Mouse (Mus musculus): ENCODE measurements around the gene Rims4. TPM values are rescaled to one million over a fixed set of nuclear protein-coding genes. Genes with fewer than 3 reads are reported as not detected.

Rims4 gene
- polyA plus RNA-seq, 1 experiment from 2014 or later = 0.79 TPM

GRCm38 (mm10) chr2:163913704-163914103 is 4.8 kb downstream of the Rims4 start:
- WGBS = 28% methylated on average over 7 of the region's 7 CpGs
- no peaks in the 10 kb centered on the region for H3K36me3 ChIP-seq (ENCODE audit: insufficient read depth, low read length)
- H3K27me3 ChIP-seq (ENCODE audit: insufficient read depth, low read length) = peaks cover 49% of the 10 kb centered on the region
- no peak overlapping the region for H3K9ac ChIP-seq (replicated peaks; ENCODE audit: low read length)
- H3K9me3 ChIP-seq (ENCODE audit: low read length) = no peaks in the 10 kb centered on the region
- H3K4me2 ChIP-seq (replicated peaks; ENCODE audit: low read depth, low read length) = no peak overlapping the region
- H3K4me3 ChIP-seq (ENCODE audit: low read length) = no peak overlapping the region
- peaks cover 5% of the 10 kb centered on the region; the same call in 1 of the 2 replicates for H3K4me1 ChIP-seq (ENCODE audit: insufficient read depth, low read length)
- ATAC-seq (ENCODE audit: low FRiP score, low TSS enrichment) = no peak
- no peak overlapping the region for H3K27ac ChIP-seq (ENCODE audit: low read length)

- no peak overlapping the region for H3K4me3 ChIP-seq (ENCODE audit: low read length)
- 59% methylated on average over 14 of the region's 14 CpGs for whole genome bisulfite sequencing
- no peak overlapping the region for H3K4me2 ChIP-seq (replicated peaks; ENCODE audit: low read depth, low read length)
- H3K4me1 ChIP-seq (ENCODE audit: insufficient read depth, low read length) = no peaks in the 10 kb centered on the region
- peaks cover 32% of the 10 kb centered on the region for H3K27me3 ChIP-seq (ENCODE audit: insufficient read depth, low read length)
- H3K9me3 ChIP-seq (ENCODE audit: low read length) = no peaks in the 10 kb centered on the region
- H3K9ac ChIP-seq (replicated peaks; ENCODE audit: low read length) = no peak overlapping the region
- no peak for ATAC-seq (ENCODE audit: low FRiP score, low TSS enrichment)
- no peaks in the 10 kb centered on the region for H3K36me3 ChIP-seq (ENCODE audit: insufficient read depth, low read length)
- no peak overlapping the region for H3K27ac ChIP-seq (ENCODE audit: low read length)
Observed at GRCm38 (mm10) chr2:163911826-163912444, 6.5 kb downstream of the Rims4 start.

DNA sequence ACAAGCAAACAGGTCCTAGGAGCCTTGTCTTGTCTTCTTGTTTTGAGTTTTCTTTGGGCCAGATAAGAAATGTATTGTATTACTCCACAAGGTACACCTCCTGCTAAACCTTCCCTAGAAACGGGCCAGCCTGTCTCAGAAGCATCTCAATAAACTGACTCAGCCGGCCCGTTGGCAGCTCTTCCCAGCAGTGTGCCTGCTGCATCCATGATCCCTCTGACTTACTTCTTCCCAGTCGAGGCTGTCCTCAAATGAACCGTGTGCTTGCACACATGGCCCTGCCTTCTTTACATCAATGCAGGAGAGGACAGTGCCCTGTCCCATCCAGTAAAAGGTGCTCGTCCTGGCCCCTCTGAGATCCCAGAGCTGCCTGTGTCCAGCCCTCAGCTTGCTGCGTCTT is 8.9 kb downstream of the Rims4 start:
- Histone ChIP-seq H3K4me2 (replicated peaks; ENCODE audit: low read depth, low read length) (no peak overlapping the region), H3K9ac (replicated peaks; ENCODE audit: low read length) (no peak overlapping the region), H3K9me3 (ENCODE audit: low read length) (no peaks in the 10 kb centered on the region), H3K27me3 (ENCODE audit: insufficient read depth, low read length) (peaks cover 10% of the 10 kb centered on the region), H3K27ac (ENCODE audit: low read length) (no peak overlapping the region), H3K36me3 (ENCODE audit: insufficient read depth, low read length) (no peaks in the 10 kb centered on the region), H3K4me1 (ENCODE audit: insufficient read depth, low read length) (no peaks in the 10 kb centered on the region), H3K4me3 (ENCODE audit: low read length) (no peak overlapping the region)
- no peak for ATAC-seq (ENCODE audit: low FRiP score, low TSS enrichment)
- 84% methylated on average over 7 of the region's 7 CpGs for WGBS

DNA sequence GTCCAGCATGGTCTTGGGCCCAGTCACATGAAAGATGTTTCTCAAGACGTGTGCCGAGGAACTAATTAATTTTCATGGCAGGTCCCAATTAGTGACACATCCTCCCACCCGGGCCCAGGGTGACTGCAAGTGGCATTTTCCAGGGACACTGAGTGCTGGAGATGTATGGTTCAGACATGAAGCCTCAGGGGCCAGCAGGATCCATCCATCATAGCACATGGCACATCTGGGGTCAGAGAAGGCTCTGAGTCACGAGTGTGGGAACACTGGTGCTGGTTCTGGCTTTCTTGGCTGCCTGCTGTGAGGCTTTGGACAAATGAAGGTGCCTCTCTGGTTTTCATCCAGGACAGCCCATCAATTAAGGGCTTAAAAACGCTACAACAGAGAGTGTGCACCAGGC is 11.4 kb downstream of the Rims4 start:
- Histone ChIP-seq H3K9ac (replicated peaks; ENCODE audit: low read length) (no peak overlapping the region), H3K4me3 (ENCODE audit: low read length) (no peak overlapping the region), H3K36me3 (ENCODE audit: insufficient read depth, low read length) (no peaks in the 10 kb centered on the region), H3K27me3 (ENCODE audit: insufficient read depth, low read length) (no peaks in the 10 kb centered on the region), H3K4me1 (ENCODE audit: insufficient read depth, low read length) (no peaks in the 10 kb centered on the region), H3K9me3 (ENCODE audit: low read length) (no peaks in the 10 kb centered on the region), H3K27ac (ENCODE audit: low read length) (no peak overlapping the region), H3K4me2 (replicated peaks; ENCODE audit: low read depth, low read length) (no peak overlapping the region)
- 51% methylated on average over 5 of the region's 5 CpGs for WGBS
- ATAC-seq (ENCODE audit: low FRiP score, low TSS enrichment) = no peak

DNA sequence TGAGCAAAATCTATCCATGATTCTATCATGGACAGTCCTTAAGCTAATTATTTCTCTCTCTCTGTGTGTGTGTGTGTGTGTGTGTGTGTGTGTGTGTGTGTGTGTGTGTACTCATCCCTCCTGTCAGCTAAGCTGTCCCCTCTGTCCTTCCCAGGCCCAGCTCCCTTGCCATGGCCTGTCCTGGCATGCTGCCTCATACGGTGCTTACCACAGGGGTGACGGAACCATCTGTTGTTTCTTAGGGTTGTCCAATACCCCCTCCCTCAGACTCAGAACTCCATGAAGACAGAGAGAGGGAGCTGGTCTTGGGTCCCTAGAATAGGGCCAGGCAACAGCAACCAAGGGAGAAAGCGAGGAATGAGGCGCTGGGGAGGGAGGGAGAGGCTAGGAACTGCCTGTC is 14.2 kb downstream of the Rims4 start:
- H3K4me2 ChIP-seq (replicated peaks; ENCODE audit: low read depth, low read length) = no peak overlapping the region
- H3K27ac ChIP-seq (ENCODE audit: low read length) = no peak overlapping the region
- 79% methylated on average over 4 of the region's 4 CpGs for WGBS
- H3K9me3 ChIP-seq (ENCODE audit: low read length) = no peaks in the 10 kb centered on the region
- no peak overlapping the region for H3K4me3 ChIP-seq (ENCODE audit: low read length)
- no peaks in the 10 kb centered on the region for H3K27me3 ChIP-seq (ENCODE audit: insufficient read depth, low read length)
- no peaks in the 10 kb centered on the region for H3K36me3 ChIP-seq (ENCODE audit: insufficient read depth, low read length)
- H3K9ac ChIP-seq (replicated peaks; ENCODE audit: low read length) = no peak overlapping the region
- ATAC-seq (ENCODE audit: low FRiP score, low TSS enrichment) = no peak
- no peaks in the 10 kb centered on the region for H3K4me1 ChIP-seq (ENCODE audit: insufficient read depth, low read length)

DNA sequence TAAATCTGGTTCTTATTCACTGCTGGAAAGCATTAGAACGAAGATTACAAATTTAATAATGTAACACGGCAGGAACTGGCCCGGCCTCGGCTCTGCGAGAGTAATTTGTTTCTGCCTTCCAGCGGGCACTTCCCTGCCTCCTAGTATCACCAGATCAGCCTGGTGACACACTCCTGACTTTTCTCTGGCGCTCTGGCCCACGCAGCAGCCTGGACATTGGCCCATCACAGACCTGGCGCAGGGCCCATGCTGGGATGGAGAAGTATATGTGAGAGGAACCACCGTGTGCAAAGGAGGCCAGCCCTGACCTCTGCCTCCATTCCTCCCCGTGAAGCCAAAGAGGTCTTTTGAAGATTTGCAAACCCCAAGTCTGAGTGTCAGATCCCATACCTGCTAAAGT is 15.0 kb downstream of the Rims4 start:
- Histone ChIP-seq H3K36me3 (ENCODE audit: insufficient read depth, low read length) (no peaks in the 10 kb centered on the region), H3K9me3 (ENCODE audit: low read length) (no peaks in the 10 kb centered on the region), H3K4me1 (ENCODE audit: insufficient read depth, low read length) (no peaks in the 10 kb centered on the region), H3K9ac (replicated peaks; ENCODE audit: low read length) (no peak overlapping the region), H3K27me3 (ENCODE audit: insufficient read depth, low read length) (no peaks in the 10 kb centered on the region), H3K4me3 (ENCODE audit: low read length) (no peak overlapping the region), H3K27ac (ENCODE audit: low read length) (no peak overlapping the region), H3K4me2 (replicated peaks; ENCODE audit: low read depth, low read length) (no peak overlapping the region)
- 75% methylated on average over 11 of the region's 11 CpGs for WGBS
- no peak for ATAC-seq (ENCODE audit: low FRiP score, low TSS enrichment)

- no peak overlapping the region for H3K4me2 ChIP-seq (replicated peaks; ENCODE audit: low read depth, low read length)
- no peak overlapping the region for H3K4me3 ChIP-seq (ENCODE audit: low read length)
- no peaks in the 10 kb centered on the region for H3K9me3 ChIP-seq (ENCODE audit: low read length)
- ATAC-seq (ENCODE audit: low FRiP score, low TSS enrichment) = no peak
- no peaks in the 10 kb centered on the region for H3K27me3 ChIP-seq (ENCODE audit: insufficient read depth, low read length)
- H3K4me1 ChIP-seq (ENCODE audit: insufficient read depth, low read length) = no peaks in the 10 kb centered on the region
- no peak overlapping the region for H3K9ac ChIP-seq (replicated peaks; ENCODE audit: low read length)
- WGBS = 77% methylated on average over 4 of the region's 4 CpGs
- H3K27ac ChIP-seq (ENCODE audit: low read length) = no peak overlapping the region
- no peaks in the 10 kb centered on the region for H3K36me3 ChIP-seq (ENCODE audit: insufficient read depth, low read length)
Observed at GRCm38 (mm10) chr2:163902448-163902847, 16.0 kb downstream of the Rims4 start.

GRCm38 (mm10) chr2:163901043-163901442 is 17.4 kb downstream of the Rims4 start:
- Histone ChIP-seq H3K4me2 (replicated peaks; ENCODE audit: low read depth, low read length) (no peak overlapping the region), H3K9ac (replicated peaks; ENCODE audit: low read length) (no peak overlapping the region), H3K27ac (ENCODE audit: low read length) (no peak overlapping the region), H3K27me3 (ENCODE audit: insufficient read depth, low read length) (no peaks in the 10 kb centered on the region), H3K4me3 (ENCODE audit: low read length) (no peak overlapping the region), H3K36me3 (ENCODE audit: insufficient read depth, low read length) (no peaks in the 10 kb centered on the region), H3K9me3 (ENCODE audit: low read length) (no peaks in the 10 kb centered on the region), H3K4me1 (ENCODE audit: insufficient read depth, low read length) (no peaks in the 10 kb centered on the region)
- no peak for ATAC-seq (ENCODE audit: low FRiP score, low TSS enrichment)
- WGBS = 86% methylated on average over 7 of the region's 7 CpGs

GRCm38 (mm10) chr2:163899910-163900411 is 18.5 kb downstream of the Rims4 start:
- no peak overlapping the region for H3K27ac ChIP-seq (ENCODE audit: low read length)

GRCm38 (mm10) chr2:163897988-163898535 is 20.4 kb downstream of the Rims4 start:
- no peak for ATAC-seq (ENCODE audit: low FRiP score, low TSS enrichment)
- Histone ChIP-seq H3K9me3 (ENCODE audit: low read length) (no peaks in the 10 kb centered on the region), H3K4me2 (replicated peaks; ENCODE audit: low read depth, low read length) (no peak overlapping the region), H3K4me3 (ENCODE audit: low read length) (no peak overlapping the region), H3K9ac (replicated peaks; ENCODE audit: low read length) (no peak overlapping the region), H3K27ac (ENCODE audit: low read length) (no peak overlapping the region), H3K4me1 (ENCODE audit: insufficient read depth, low read length) (peaks cover 7% of the 10 kb centered on the region; the same call in 1 of the 2 replicates), H3K36me3 (ENCODE audit: insufficient read depth, low read length) (no peaks in the 10 kb centered on the region), H3K27me3 (ENCODE audit: insufficient read depth, low read length) (no peaks in the 10 kb centered on the region)
- 57% methylated on average over 7 of the region's 7 CpGs for WGBS

More at GRCm38 (mm10) chr2:163899910-163900411, 18.5 kb downstream of the Rims4 start:
- peak; percentile 24; the same call in 1 of the 2 replicates for ATAC-seq (ENCODE audit: low FRiP score, low TSS enrichment)
- Histone ChIP-seq H3K4me2 (replicated peaks; ENCODE audit: low read depth, low read length) (no peak overlapping the region), H3K9ac (replicated peaks; ENCODE audit: low read length) (no peak overlapping the region), H3K27me3 (ENCODE audit: insufficient read depth, low read length) (no peaks in the 10 kb centered on the region), H3K4me1 (ENCODE audit: insufficient read depth, low read length) (peaks cover 7% of the 10 kb centered on the region; the same call in 1 of the 2 replicates), H3K4me3 (ENCODE audit: low read length) (no peak overlapping the region), H3K9me3 (ENCODE audit: low read length) (no peaks in the 10 kb centered on the region), H3K36me3 (ENCODE audit: insufficient read depth, low read length) (no peaks in the 10 kb centered on the region)
- WGBS = 39% methylated on average over 14 of the region's 14 CpGs
